Comparison of ENCODE assay signal across 9 mouse cellular contexts in the genomic region with DNA sequence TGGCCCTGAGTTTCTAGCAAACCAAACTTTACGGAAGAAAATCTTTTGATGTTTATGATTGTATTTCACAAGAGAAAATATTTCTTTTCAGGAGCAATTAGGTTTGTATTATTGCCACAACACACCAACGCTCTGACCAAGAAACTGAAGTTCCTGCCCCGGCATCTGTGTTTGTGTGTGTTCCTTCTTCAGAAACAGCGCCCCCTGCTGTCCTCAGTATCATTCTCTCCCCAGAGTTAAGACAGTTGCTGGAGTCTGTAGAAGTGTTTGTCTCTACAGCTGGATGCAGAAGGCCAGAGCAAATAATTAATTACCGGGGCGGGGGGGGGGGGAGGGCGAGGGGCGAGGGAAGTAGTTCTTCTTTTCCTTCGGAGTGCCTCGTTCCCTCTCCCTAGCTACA. TPM values are rescaled to one million over a fixed set of nuclear protein-coding genes. Genes with fewer than 3 reads are reported as not detected.
DNase-seq lines count a peak whose midpoint lies in the region; ATAC-seq and TF ChIP-seq lines count a peak whose summit lies in the region.
"Had no signal": no experiment of that assay in that cellular context is flagged by ENCODE, and none has a peak within 500 bp of the region (broad histone marks: within the 10 kb centered on the region; RNA-seq: fewer than 3 reads in every experiment).

No protein-coding gene starts in this region.

- no peak overlapping the region for H3K4me3 ChIP-seq in heart, postnatal 0 days (ENCODE audit: low read depth, low read length)

- no peak overlapping the region for H3K27ac ChIP-seq in heart, postnatal 0 days (ENCODE audit: low read depth)
- H3K27ac ChIP-seq: heart, embryonic 15.5 days had no signal

- WGBS in heart, postnatal 0 days, result 31% methylated on average over 6 of the region's 10 CpGs

- no peak overlapping the region for H3K9ac ChIP-seq in heart, postnatal 0 days (replicated peaks; ENCODE audit: low read depth, low read length)
- H3K9ac ChIP-seq: heart, embryonic 15.5 days had no signal

- no peak overlapping the region for H3K4me2 ChIP-seq in heart, postnatal 0 days (ENCODE audit: low read depth, low read length)

- H3K4me1 ChIP-seq in heart, postnatal 0 days (ENCODE audit: control insufficient read depth, insufficient read depth), result peaks cover 10% of the 10 kb centered on the region; the same call in 1 of the 2 replicates

- peaks cover 37% of the 10 kb centered on the region for H3K27me3 ChIP-seq in heart, postnatal 0 days (ENCODE audit: control insufficient read depth, insufficient read depth, low read length)

- peak; percentile 69 for TF ChIP-seq CTCF in heart, postnatal 0 days (IDR thresholded peaks at IDR 0.05; ENCODE audit: low read depth)

- DNase-seq in CD4-positive, CD25-positive, alpha-beta regulatory T cell, adult 2 months (ENCODE audit: low read depth, low spot score), result peak; percentile 87
- DNase-seq in ZHBTc4 (ENCODE audit: low read depth, low spot score), result peak; percentile 83
- DNase-seq in embryo, embryonic 10 days (ENCODE audit: low spot score), result peak; percentile 88
- peak; percentile 29 for DNase-seq in heart, postnatal 0 days (ENCODE audit: low spot score)
- peak; percentile 28 for DNase-seq in layer of hippocampus, adult 9-11 months
- peak; percentile 62 for DNase-seq in lung, postnatal 25 days (ENCODE audit: low spot score)
- peak; percentile 31 for DNase-seq in right cerebral cortex, postnatal 25 days

- no peaks in the 10 kb centered on the region for H3K9me3 ChIP-seq in heart, postnatal 0 days (replicated peaks; ENCODE audit: control insufficient read depth, low read length)
- H3K9me3 ChIP-seq: heart, embryonic 15.5 days had no signal

- TF ChIP-seq EP300 in heart, postnatal 0 days (IDR thresholded peaks at IDR 0.05; ENCODE audit: low read depth), result no peak

- ATAC-seq in heart, postnatal 0 days (ENCODE audit: insufficient read depth, low read depth), result no peak
- ATAC-seq in erythroblast, adult 5-6 weeks (replicated peaks; ENCODE audit: low FRiP score, poor library complexity, severe bottlenecking), result no peak

- no peaks in the 10 kb centered on the region for H3K36me3 ChIP-seq in heart, postnatal 0 days (replicated peaks; ENCODE audit: control insufficient read depth, insufficient read depth, low read length)
- H3K36me3 ChIP-seq: heart, embryonic 15.5 days had no signal

RNA-seq across cellular contexts. Expression of a gene that starts 1.0 kb away (rescaled TPM):
- 0.08 and 1.3 TPM in 2 replicates for total RNA-seq in heart, postnatal 0 days (2014; rRNA removed; ENCODE audit: low replicate concordance)
- 0.12 and 0.16 TPM in 2 replicates for polyA plus RNA-seq in heart, postnatal 0 days (2015; fragmentation: Nextera tagmentation; extraction: Ambion mirVana)
- not detected in 2 replicates for total RNA-seq in erythroblast, adult 5-6 weeks (2015; ENCODE audit: low replicate concordance)
- not detected in 2 replicates for total RNA-seq in erythroblast, adult 5-6 weeks (2017; ENCODE audit: low replicate concordance)

Comparison
In these comparisons a context has a peak if more than half of its experiments do, and no peak if none do; other contexts are left out.
1. DNase-seq: peak in every context shown above with its lines; median percentile 88 in embryo, embryonic 10 days; 87 in CD4-positive, CD25-positive, alpha-beta regulatory T cell, adult 2 months; 83 in ZHBTc4; 62 in lung, postnatal 25 days; 31 in right cerebral cortex, postnatal 25 days; 29 in heart, postnatal 0 days; 28 in layer of hippocampus, adult 9-11 months.